Mouse (Mus musculus): ENCODE data around the gene Tmeff1. TPM values are rescaled to one million over a fixed set of nuclear protein-coding genes. Genes with fewer than 3 reads are reported as not detected.

Gene Tmeff1
- total RNA-seq, 2 experiments from 2014 or later, result not detected

GRCm38 (mm10) chr4:48609485-48609884, 24.5 kb downstream of the Tmeff1 start:
- ATAC-seq (replicated peaks; ENCODE audit: low FRiP score, low TSS enrichment, poor library complexity, severe bottlenecking), result no peak

- ATAC-seq (replicated peaks; ENCODE audit: low FRiP score, low TSS enrichment, poor library complexity, severe bottlenecking), result no peak
Observed at GRCm38 (mm10) chr4:48610251-48610650, 25.3 kb downstream of the Tmeff1 start.

GRCm38 (mm10) chr4:48615483-48615882, 30.5 kb downstream of the Tmeff1 start:
- no peak for ATAC-seq (replicated peaks; ENCODE audit: low FRiP score, low TSS enrichment, poor library complexity, severe bottlenecking)

GRCm38 (mm10) chr4:48617201-48617600, 32.2 kb downstream of the Tmeff1 start:
- no peak for ATAC-seq (replicated peaks; ENCODE audit: low FRiP score, low TSS enrichment, poor library complexity, severe bottlenecking)

GRCm38 (mm10) chr4:48620121-48620520, 35.1 kb downstream of the Tmeff1 start:
- no peak for ATAC-seq (replicated peaks; ENCODE audit: low FRiP score, low TSS enrichment, poor library complexity, severe bottlenecking)

GRCm38 (mm10) chr4:48622246-48622645, 37.3 kb downstream of the Tmeff1 start:
- no peak for ATAC-seq (replicated peaks; ENCODE audit: low FRiP score, low TSS enrichment, poor library complexity, severe bottlenecking)

GRCm38 (mm10) chr4:48622946-48623345, 38.0 kb downstream of the Tmeff1 start:
- no peak for ATAC-seq (replicated peaks; ENCODE audit: low FRiP score, low TSS enrichment, poor library complexity, severe bottlenecking)

- ATAC-seq (replicated peaks; ENCODE audit: low FRiP score, low TSS enrichment, poor library complexity, severe bottlenecking), result no peak
Observed at GRCm38 (mm10) chr4:48624961-48625360, 40.0 kb downstream of the Tmeff1 start.

- no peak for ATAC-seq (replicated peaks; ENCODE audit: low FRiP score, low TSS enrichment, poor library complexity, severe bottlenecking)
Observed at GRCm38 (mm10) chr4:48625836-48626235, 40.9 kb downstream of the Tmeff1 start.

- ATAC-seq (replicated peaks; ENCODE audit: low FRiP score, low TSS enrichment, poor library complexity, severe bottlenecking), result no peak
Observed at GRCm38 (mm10) chr4:48629445-48629844, 44.5 kb downstream of the Tmeff1 start.

GRCm38 (mm10) chr4:48633529-48633928, 48.6 kb downstream of the Tmeff1 start:
- ATAC-seq (replicated peaks; ENCODE audit: low FRiP score, low TSS enrichment, poor library complexity, severe bottlenecking), result no peak

- no peak for ATAC-seq (replicated peaks; ENCODE audit: low FRiP score, low TSS enrichment, poor library complexity, severe bottlenecking)
Observed at GRCm38 (mm10) chr4:48634058-48634457, 49.1 kb downstream of the Tmeff1 start.

GRCm38 (mm10) chr4:48636831-48637230, 51.9 kb downstream of the Tmeff1 start:
- ATAC-seq (replicated peaks; ENCODE audit: low FRiP score, low TSS enrichment, poor library complexity, severe bottlenecking), result no peak

GRCm38 (mm10) chr4:48638132-48638531, 53.2 kb downstream of the Tmeff1 start:
- ATAC-seq (replicated peaks; ENCODE audit: low FRiP score, low TSS enrichment, poor library complexity, severe bottlenecking), result no peak

- ATAC-seq (replicated peaks; ENCODE audit: low FRiP score, low TSS enrichment, poor library complexity, severe bottlenecking), result no peak
Observed at GRCm38 (mm10) chr4:48639503-48639902, 54.5 kb downstream of the Tmeff1 start.

GRCm38 (mm10) chr4:48643801-48644200, 58.8 kb downstream of the Tmeff1 start:
- no peak for ATAC-seq (replicated peaks; ENCODE audit: low FRiP score, low TSS enrichment, poor library complexity, severe bottlenecking)

GRCm38 (mm10) chr4:48646143-48646542, 61.2 kb downstream of the Tmeff1 start:
- ATAC-seq (replicated peaks; ENCODE audit: low FRiP score, low TSS enrichment, poor library complexity, severe bottlenecking), result no peak

GRCm38 (mm10) chr4:48650617-48651360, 65.8 kb downstream of the Tmeff1 start:
- no peak for ATAC-seq (replicated peaks; ENCODE audit: low FRiP score, low TSS enrichment, poor library complexity, severe bottlenecking)

- no peak for ATAC-seq (replicated peaks; ENCODE audit: low FRiP score, low TSS enrichment, poor library complexity, severe bottlenecking)
Observed at GRCm38 (mm10) chr4:48654118-48654517, 69.1 kb downstream of the Tmeff1 start.

- ATAC-seq (replicated peaks; ENCODE audit: low FRiP score, low TSS enrichment, poor library complexity, severe bottlenecking), result no peak
Observed at GRCm38 (mm10) chr4:48656530-48656929, 71.6 kb downstream of the Tmeff1 start.

GRCm38 (mm10) chr4:48660144-48660543, 75.2 kb downstream of the Tmeff1 start:
- ATAC-seq (replicated peaks; ENCODE audit: low FRiP score, low TSS enrichment, poor library complexity, severe bottlenecking), result no peak

Measured in megakaryocyte-erythroid progenitor cell, adult 5-6 weeks (primary cell).